Mouse (Mus musculus): ENCODE data around the gene Lypd8. TPM values are rescaled to one million over a fixed set of nuclear protein-coding genes. Genes with fewer than 3 reads are reported as not detected.

The Lypd8 gene
- not detected in 2 replicates for polyA plus RNA-seq (2012; ENCODE audit: insufficient read depth, insufficient read length, low replicate concordance, missing spikeins)

DNA sequence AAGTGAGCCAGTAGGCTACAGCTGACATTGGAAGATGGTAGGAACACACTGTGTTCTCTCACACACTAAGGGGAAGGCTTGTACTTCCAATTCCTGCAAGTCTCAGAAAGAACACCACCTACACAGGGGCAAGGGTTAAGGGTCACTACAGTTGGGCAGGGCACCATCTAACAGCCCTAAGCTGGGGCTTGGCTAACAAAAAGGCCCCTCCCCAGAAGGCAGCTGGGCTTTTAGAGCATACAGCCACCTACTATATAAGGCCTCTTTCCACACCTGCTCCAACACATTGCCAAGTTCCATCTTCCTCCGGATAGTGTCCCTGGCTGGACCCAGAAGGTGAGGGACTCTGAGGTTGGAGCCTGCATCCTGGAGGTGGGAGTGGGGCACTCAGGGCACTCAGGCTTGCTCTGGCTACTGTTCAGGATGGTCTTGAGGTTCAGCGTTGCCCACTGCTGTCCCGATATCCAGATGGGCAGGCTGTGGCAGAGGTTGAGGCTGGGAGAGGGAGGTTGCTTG lies at the start of gene Lypd8:
Lypd8 (plus strand) TSS at position 281 of the 516 bp plus-strand sequence.
- TF ChIP-seq CTCF (IDR thresholded peaks at IDR 0.05; ENCODE audit: insufficient read depth, low read depth, low read length) (no peak), POLR2A (IDR thresholded peaks at IDR 0.05; ENCODE audit: insufficient read depth, low read depth, low read length) (no peak)
- WGBS = 91% methylated on average over 3 of the region's 3 CpGs
- no peaks in the 10 kb centered on the region for H3K4me1 ChIP-seq (ENCODE audit: control insufficient read depth, insufficient read depth, low read length)
- no peak within 1 kb of the TSS for H3K4me3 ChIP-seq (ENCODE audit: insufficient read depth, low read depth, low read length)
- H3K27ac ChIP-seq (ENCODE audit: insufficient read depth, low read depth, low read length) = no peak within 1 kb of the TSS

DNA sequence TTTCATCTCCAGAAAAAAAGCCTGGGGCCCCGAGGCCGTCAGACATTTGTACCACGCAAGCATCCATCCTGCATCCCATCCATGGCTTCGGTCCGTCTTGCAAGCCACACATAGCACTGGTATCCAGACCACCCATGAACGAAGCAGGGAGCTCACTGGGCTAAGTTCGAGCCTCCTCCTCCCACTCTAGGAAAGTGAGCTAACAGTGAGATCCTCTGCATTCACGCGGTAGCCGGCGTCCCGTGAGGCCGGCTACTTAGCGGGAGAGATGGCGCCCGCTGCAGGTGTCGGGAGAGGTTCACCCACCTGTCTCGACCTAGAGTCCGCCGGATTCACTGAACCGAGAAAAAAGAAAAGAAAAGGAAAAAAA lies 49.0 kb upstream of the Lypd8 start:
- TF ChIP-seq CTCF (IDR thresholded peaks at IDR 0.05; ENCODE audit: insufficient read depth, low read depth, low read length) = no peak
- no peak; the same call in 1 of the 2 replicates for TF ChIP-seq POLR2A (IDR thresholded peaks at IDR 0.05; ENCODE audit: insufficient read depth, low read depth, low read length)
- H3K4me3 ChIP-seq (ENCODE audit: insufficient read depth, low read depth, low read length) = peak overlapping the region; percentile 99
- WGBS = under 1% methylated on average over 21 of the region's 21 CpGs
- H3K4me1 ChIP-seq (ENCODE audit: control insufficient read depth, insufficient read depth, low read length) = peaks cover 17% of the 10 kb centered on the region
- peak overlapping the region; percentile 39; the same call in 1 of the 2 replicates for H3K27ac ChIP-seq (ENCODE audit: insufficient read depth, low read depth, low read length)

GRCm38 (mm10) chr11:58330276-58331148 lies 48.3 kb upstream of the Lypd8 start, which contains the start of the genes Zfp672 and Sh3bp5l:
Zfp672 (minus strand) TSS chr11:58330339.
Sh3bp5l (plus strand) TSS chr11:58330724.
- Histone ChIP-seq H3K27ac (ENCODE audit: insufficient read depth, low read depth, low read length) (peak within 1 kb of the TSS; percentile 94), H3K4me1 (ENCODE audit: control insufficient read depth, insufficient read depth, low read length) (peaks cover 17% of the 10 kb centered on the region), H3K4me3 (ENCODE audit: insufficient read depth, low read depth, low read length) (peak within 1 kb of the TSS; percentile 99)
- under 1% methylated on average over 52 of the region's 52 CpGs for WGBS
- no peak for TF ChIP-seq CTCF (IDR thresholded peaks at IDR 0.05; ENCODE audit: insufficient read depth, low read depth, low read length)
- peak; percentile 36; the same call in 1 of the 2 replicates for TF ChIP-seq POLR2A (IDR thresholded peaks at IDR 0.05; ENCODE audit: insufficient read depth, low read depth, low read length)

DNA sequence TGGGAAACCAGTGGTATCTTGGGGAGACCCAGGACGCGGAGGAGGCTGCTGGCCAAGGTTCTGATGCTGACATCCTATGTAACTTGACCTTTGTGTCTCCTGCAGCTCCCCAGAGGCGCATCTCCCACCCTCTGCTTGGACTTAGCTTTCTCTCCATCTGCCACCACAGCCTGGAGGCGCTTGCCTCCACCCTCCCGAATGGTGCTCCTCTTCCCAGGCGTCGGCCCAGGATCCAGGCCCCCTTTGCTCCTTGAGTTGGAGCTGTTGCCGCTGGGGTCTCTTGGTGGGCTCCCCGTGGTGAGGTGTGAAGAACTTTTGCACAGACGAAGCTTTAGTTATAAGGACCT lies 47.7 kb upstream of the Lypd8 start:
- no peak overlapping the region for H3K27ac ChIP-seq (ENCODE audit: insufficient read depth, low read depth, low read length)
- no peak for TF ChIP-seq POLR2A (IDR thresholded peaks at IDR 0.05; ENCODE audit: insufficient read depth, low read depth, low read length)
- 11% methylated on average over 10 of the region's 10 CpGs for WGBS
- H3K4me1 ChIP-seq (ENCODE audit: control insufficient read depth, insufficient read depth, low read length) = peaks cover 17% of the 10 kb centered on the region
- peak overlapping the region; percentile 99 for H3K4me3 ChIP-seq (ENCODE audit: insufficient read depth, low read depth, low read length)

GRCm38 (mm10) chr11:58331546-58331945 lies 47.3 kb upstream of the Lypd8 start:
- 80% methylated on average over 6 of the region's 6 CpGs for WGBS
- Histone ChIP-seq H3K27ac (ENCODE audit: insufficient read depth, low read depth, low read length) (no peak overlapping the region), H3K4me3 (ENCODE audit: insufficient read depth, low read depth, low read length) (peak overlapping the region; percentile 99), H3K4me1 (ENCODE audit: control insufficient read depth, insufficient read depth, low read length) (peaks cover 17% of the 10 kb centered on the region)
- TF ChIP-seq CTCF (IDR thresholded peaks at IDR 0.05; ENCODE audit: insufficient read depth, low read depth, low read length) = no peak
- no peak for TF ChIP-seq POLR2A (IDR thresholded peaks at IDR 0.05; ENCODE audit: insufficient read depth, low read depth, low read length)

- WGBS = 47% methylated on average over 3 of the region's 3 CpGs
- no peak overlapping the region for H3K4me3 ChIP-seq (ENCODE audit: insufficient read depth, low read depth, low read length)
- no peak for TF ChIP-seq POLR2A (IDR thresholded peaks at IDR 0.05; ENCODE audit: insufficient read depth, low read depth, low read length)
- no peak for TF ChIP-seq CTCF (IDR thresholded peaks at IDR 0.05; ENCODE audit: insufficient read depth, low read depth, low read length)
- peaks cover 17% of the 10 kb centered on the region for H3K4me1 ChIP-seq (ENCODE audit: control insufficient read depth, insufficient read depth, low read length)
- H3K27ac ChIP-seq (ENCODE audit: insufficient read depth, low read depth, low read length) = no peak overlapping the region
These were observed 44.1 kb upstream of the Lypd8 start for GRCm38 (mm10) chr11:58334746-58335145.

DNA sequence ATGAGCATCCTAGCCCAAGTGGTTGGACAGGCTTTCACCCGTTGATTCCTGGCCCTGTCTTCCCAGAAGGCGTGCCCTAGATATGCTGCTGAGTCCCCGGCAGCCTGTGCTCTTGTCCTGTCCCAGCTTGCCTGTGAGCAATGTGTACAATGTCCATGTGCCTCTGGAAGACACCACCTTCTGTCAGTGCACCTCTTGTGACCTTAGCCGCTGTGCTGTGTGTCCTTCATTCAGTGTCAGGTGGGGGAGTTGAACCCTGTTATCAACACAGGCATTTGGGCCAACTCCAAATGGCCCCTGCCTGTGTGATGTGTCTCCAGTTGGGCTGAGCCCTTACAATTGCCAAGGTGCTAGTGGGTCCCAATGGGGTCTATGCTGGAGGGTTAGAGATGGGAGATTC lies 32.1 kb upstream of the Lypd8 start:
- no peak overlapping the region for H3K4me3 ChIP-seq (ENCODE audit: insufficient read depth, low read depth, low read length)
- 90% methylated on average over 4 of the region's 4 CpGs for WGBS
- TF ChIP-seq POLR2A (IDR thresholded peaks at IDR 0.05; ENCODE audit: insufficient read depth, low read depth, low read length) (no peak), CTCF (IDR thresholded peaks at IDR 0.05; ENCODE audit: insufficient read depth, low read depth, low read length) (no peak)
- H3K27ac ChIP-seq (ENCODE audit: insufficient read depth, low read depth, low read length) = no peak overlapping the region
- H3K4me1 ChIP-seq (ENCODE audit: control insufficient read depth, insufficient read depth, low read length) = no peaks in the 10 kb centered on the region

GRCm38 (mm10) chr11:58350628-58351027 lies 28.2 kb upstream of the Lypd8 start:
- Histone ChIP-seq H3K4me1 (ENCODE audit: control insufficient read depth, insufficient read depth, low read length) (peaks cover 3% of the 10 kb centered on the region; the same call in 1 of the 2 replicates), H3K4me3 (ENCODE audit: insufficient read depth, low read depth, low read length) (no peak overlapping the region), H3K27ac (ENCODE audit: insufficient read depth, low read depth, low read length) (no peak overlapping the region)
- TF ChIP-seq CTCF (IDR thresholded peaks at IDR 0.05; ENCODE audit: insufficient read depth, low read depth, low read length) (no peak), POLR2A (IDR thresholded peaks at IDR 0.05; ENCODE audit: insufficient read depth, low read depth, low read length) (no peak)
- WGBS = 72% methylated on average over 4 of the region's 4 CpGs

DNA sequence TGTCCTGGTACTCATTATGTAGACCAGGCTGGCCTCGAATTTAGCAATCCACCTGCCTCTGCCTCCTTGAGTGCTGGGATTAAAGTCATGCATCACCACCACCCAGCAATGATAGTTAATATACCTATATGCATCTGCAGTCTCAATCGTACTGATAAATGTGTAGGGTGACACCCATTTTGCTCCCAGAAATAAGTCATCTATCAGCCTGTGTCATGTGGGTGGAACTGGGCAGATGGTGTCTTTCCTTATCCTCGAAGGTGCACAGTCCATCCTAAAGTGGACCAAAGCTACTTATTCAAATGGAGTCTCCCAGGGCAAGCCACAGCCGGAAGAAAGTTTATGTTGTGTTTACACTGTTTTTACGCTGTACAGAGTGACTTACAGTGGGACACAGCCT lies 27.7 kb upstream of the Lypd8 start:
- peaks cover 3% of the 10 kb centered on the region; the same call in 1 of the 2 replicates for H3K4me1 ChIP-seq (ENCODE audit: control insufficient read depth, insufficient read depth, low read length)
- H3K4me3 ChIP-seq (ENCODE audit: insufficient read depth, low read depth, low read length) = no peak overlapping the region
- TF ChIP-seq CTCF (IDR thresholded peaks at IDR 0.05; ENCODE audit: insufficient read depth, low read depth, low read length) (no peak), POLR2A (IDR thresholded peaks at IDR 0.05; ENCODE audit: insufficient read depth, low read depth, low read length) (no peak)
- WGBS = 84% methylated on average over 5 of the region's 5 CpGs
- H3K27ac ChIP-seq (ENCODE audit: insufficient read depth, low read depth, low read length) = no peak overlapping the region
